Mouse (Mus musculus) B cell, adult 62 days (primary cell): ENCODE data around the gene Kif6. TPM values are rescaled to one million over a fixed set of nuclear protein-coding genes. Genes with fewer than 3 reads are reported as not detected.

Experiments used
- total RNA-seq: library from RNA; stranded (reverse); gene quantifications from 4 replicates; pipeline ENCODE4 v1.2.4, GENCODE M21; 2023

Kif6 gene
- total RNA-seq, result not detected in 4 replicates

DNA sequence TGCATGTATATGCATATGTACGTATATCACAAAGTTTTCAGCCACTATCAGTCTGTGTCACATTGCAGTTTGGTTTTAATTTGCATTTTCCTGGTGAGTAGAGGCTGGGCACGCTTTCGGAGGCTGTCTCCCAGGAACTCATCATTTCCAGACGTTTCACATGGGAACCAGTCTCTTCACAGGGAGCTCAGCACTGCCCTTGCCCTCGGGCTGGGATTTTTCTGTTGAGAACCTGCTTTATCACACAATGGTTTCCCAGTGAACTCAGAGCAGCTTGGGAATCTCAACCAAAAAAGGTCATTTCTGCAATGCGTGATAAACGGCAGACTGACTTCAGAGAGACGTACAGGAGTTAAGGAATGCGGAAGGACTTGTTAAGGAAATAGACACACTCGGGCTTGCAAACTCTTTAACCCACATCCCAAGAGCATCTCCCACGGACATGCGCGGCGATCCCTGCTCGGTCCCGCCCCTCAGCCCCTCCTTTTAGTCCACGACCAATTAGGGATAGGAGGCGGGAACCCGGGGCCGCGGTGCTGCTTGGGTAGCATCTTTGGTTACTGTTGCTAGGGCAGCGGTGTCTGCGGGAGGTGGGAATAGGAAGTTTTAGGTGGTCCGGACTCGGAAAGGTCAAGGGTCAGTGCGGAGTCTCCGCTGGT is at the start of gene Kif6:
Kif6 (plus strand) TSS at position 560 of the 659 bp plus-strand sequence.

Other genes starting within 250 kb of the Kif6 start
- gene Mocs1, start 186.8 kb upstream of the Kif6 start, total RNA-seq, result 16.6 to 25.1 TPM (median 20.5 TPM) in 4 replicates
- not detected in 4 replicates for gene Daam2, start 50.8 kb upstream of the Kif6 start, total RNA-seq